Mouse (Mus musculus) lung, embryonic 14.5 days (tissue): ENCODE results near the gene Anxa1. TPM values are rescaled to one million over a fixed set of nuclear protein-coding genes. Genes with fewer than 3 reads are reported as not detected.

ENCODE experiments used
- ATAC-seq: fragments of 200-750 bp; cut with Nextera tagmentation; 2 replicates; pipeline ENCODE4 v1.8.0; 2017; ENCODE audit warnings: mild to moderate bottlenecking, moderate TSS enrichment, moderate library complexity; ENCODE audit not compliant: insufficient read depth
- DNase-seq: peaks from one replicate; pipeline ENCODE4 v3.0.0-alpha.2; 2015
- H3K27ac ChIP-seq: fragments of 300-500 bp; sonication (generic); 2 replicates; pipeline ENCODE4 v1.5.1; 2014; ENCODE audit warnings: low read depth, mild to moderate bottlenecking, moderate library complexity
- H3K27me3 ChIP-seq: fragments of 300-500 bp; sonication (generic); 2 replicates; pipeline ENCODE4 v1.6.1; 2014; ENCODE audit warnings: low read length, control low read depth; ENCODE audit not compliant: insufficient read depth
- H3K36me3 ChIP-seq: fragments of 300-500 bp; sonication (generic); 2 replicates; pipeline ENCODE4 v1.6.1; 2014; ENCODE audit warnings: control low read depth; ENCODE audit not compliant: insufficient read depth
- H3K4me1 ChIP-seq: fragments of 300-500 bp; sonication (generic); 2 replicates; pipeline ENCODE4 v1.6.1; 2014; ENCODE audit warnings: antibody characterized with exemption, control low read depth; ENCODE audit not compliant: insufficient read depth
- H3K4me2 ChIP-seq: fragments of 300-500 bp; sonication (generic); 2 replicates; pipeline ENCODE4 v1.6.1; 2014; ENCODE audit warnings: mild to moderate bottlenecking
- H3K4me3 ChIP-seq: fragments of 300-500 bp; sonication (generic); 2 replicates; pipeline ENCODE4 v1.5.1; 2014; ENCODE audit warnings: low read depth, low read length
- H3K9ac ChIP-seq: fragments of 300-500 bp; sonication (generic); 2 replicates; pipeline ENCODE4 v1.6.1; 2014
- H3K9me3 ChIP-seq: fragments of 300-500 bp; sonication (generic); 2 replicates; pipeline ENCODE4 v1.6.1; 2016; ENCODE audit warnings: low read depth, low read length, control low read depth
- CTCF ChIP-seq: IDR thresholded peaks from 2 replicates; pipeline ENCODE4 v1.5.1; 2016; ENCODE audit warnings: antibody characterized with exemption, low read depth
- WGBS: fragments of 180-500 bp; shearing (Covaris S2); extraction: QIAGEN DNeasy Blood & Tissue Kit; methylation state at CpG from one replicate; pipeline ENCODE4 v1.1.7; 2014; 5-methylcytosine and 5-hydroxymethylcytosine counted together
- polyA plus RNA-seq: library from polyadenylated mRNA; unstranded; fragments of >200 nt; fragmentation: Nextera tagmentation; extraction: Ambion mirVana; gene quantifications from 2 replicates; pipeline ENCODE4 v1.2.1, GENCODE M21; 2014

Gene Anxa1
- polyA plus RNA-seq, 1 experiment from 2014 or later: 91.5 TPM

DNA sequence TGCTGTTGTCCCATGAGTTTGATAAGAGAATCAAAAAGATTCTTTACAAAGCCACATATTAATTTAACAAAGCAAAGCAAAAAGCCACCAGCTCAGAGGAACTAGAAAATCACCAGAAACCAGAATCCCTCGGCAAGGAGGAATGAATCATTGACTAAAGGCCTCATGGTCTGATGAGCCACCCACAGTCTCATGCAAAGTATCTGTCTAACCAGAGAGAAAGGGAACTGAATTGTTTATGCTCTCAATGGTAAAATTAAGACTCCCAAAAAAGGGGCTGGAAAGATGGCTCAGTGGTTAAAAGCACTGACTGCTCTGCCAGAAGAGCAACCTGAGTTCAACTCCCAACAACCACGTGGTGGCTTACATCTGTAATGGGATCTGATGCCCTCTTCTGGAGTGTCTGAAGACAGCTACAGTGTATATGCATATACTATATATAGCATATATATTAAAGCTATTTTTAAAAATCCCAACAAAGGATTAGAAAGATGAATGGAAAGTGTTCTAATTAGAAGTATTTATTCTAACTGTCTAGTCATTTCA, 9.5 kb downstream of the Anxa1 start:
- no peak for TF ChIP-seq CTCF
- no peak overlapping the region for H3K9ac ChIP-seq
- no peak for ATAC-seq
- DNase-seq: no peak
- H3K4me3 ChIP-seq: no peak overlapping the region
- H3K27me3 ChIP-seq: no peaks in the 10 kb centered on the region
- no peak overlapping the region for H3K27ac ChIP-seq
- no peak overlapping the region for H3K4me2 ChIP-seq
- no peaks in the 10 kb centered on the region for H3K9me3 ChIP-seq
- H3K36me3 ChIP-seq: 0 out of 2 replicates have a peak, but pooled peaks cover 3% of the 10 kb centered on the region
- WGBS: 67% methylated on average over 2 of the region's 2 CpGs
- H3K4me1 ChIP-seq: no peaks in the 10 kb centered on the region

GRCm38 (mm10) chr19:20370175-20370574, 20.6 kb downstream of the Anxa1 start:
- Histone ChIP-seq H3K4me3 (no peak overlapping the region), H3K9me3 (no peaks in the 10 kb centered on the region), H3K4me1 (no peaks in the 10 kb centered on the region), H3K27me3 (no peaks in the 10 kb centered on the region), H3K9ac (no peak overlapping the region), H3K4me2 (no peak overlapping the region), H3K36me3 (no peaks in the 10 kb centered on the region), H3K27ac (no peak overlapping the region)
- DNase-seq (no peak), ATAC-seq (no peak)
- WGBS: 70% methylated on average over 2 of the region's 2 CpGs
- no peak for TF ChIP-seq CTCF

DNA sequence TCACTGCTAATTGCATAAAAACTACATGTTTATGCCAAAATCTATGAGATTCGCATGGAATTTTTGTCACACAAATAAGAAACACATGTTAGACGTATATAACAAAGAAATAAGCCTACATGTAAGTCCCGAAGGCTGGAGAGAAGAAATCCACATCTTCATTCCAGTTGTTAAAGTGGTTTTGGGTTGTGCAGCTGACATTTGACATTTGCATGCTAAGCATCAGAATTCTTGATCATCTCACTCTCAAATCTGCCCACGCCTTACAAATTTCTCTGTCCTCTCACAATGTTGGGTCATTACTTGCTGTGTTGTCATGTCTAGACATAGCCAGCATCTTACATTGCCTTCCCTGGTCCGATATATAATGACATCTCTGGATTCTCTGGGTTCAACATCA, 24.2 kb downstream of the Anxa1 start:
- H3K27me3 ChIP-seq: no peaks in the 10 kb centered on the region
- WGBS: 82% methylated on average over 5 of the region's 5 CpGs
- H3K9me3 ChIP-seq: no peaks in the 10 kb centered on the region
- H3K27ac ChIP-seq: no peak overlapping the region
- no peak for ATAC-seq
- no peaks in the 10 kb centered on the region for H3K36me3 ChIP-seq
- no peak overlapping the region for H3K4me3 ChIP-seq
- DNase-seq: no peak
- no peak for TF ChIP-seq CTCF
- H3K4me1 ChIP-seq: no peaks in the 10 kb centered on the region
- no peak overlapping the region for H3K4me2 ChIP-seq
- H3K9ac ChIP-seq: no peak overlapping the region

DNA sequence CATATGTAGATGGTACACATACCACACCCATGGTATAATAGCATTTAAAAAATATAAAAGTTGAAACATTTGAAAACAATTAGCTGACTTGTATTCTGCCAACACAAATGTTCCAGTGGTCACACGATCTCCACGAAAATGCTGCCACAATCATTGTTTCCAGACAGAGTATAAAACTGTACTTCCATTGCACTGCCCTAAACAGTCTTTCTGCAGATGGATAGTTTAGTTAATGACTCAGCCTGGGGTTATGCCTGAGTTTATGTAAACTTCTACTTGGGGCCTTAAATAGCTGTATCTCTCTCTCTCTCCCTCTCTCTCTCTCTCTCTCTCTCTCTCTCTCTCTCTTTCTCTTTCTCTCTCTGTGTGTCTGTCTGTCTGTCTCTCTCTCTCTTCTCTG, 24.7 kb downstream of the Anxa1 start:
- DNase-seq: peak; percentile 26
- Histone ChIP-seq H3K9ac (no peak overlapping the region), H3K4me3 (no peak overlapping the region), H3K36me3 (no peaks in the 10 kb centered on the region), H3K27ac (no peak overlapping the region), H3K9me3 (no peaks in the 10 kb centered on the region), H3K4me1 (no peaks in the 10 kb centered on the region), H3K4me2 (no peak overlapping the region), H3K27me3 (no peaks in the 10 kb centered on the region)
- no peak for TF ChIP-seq CTCF
- no peak for ATAC-seq
- 37% methylated on average over 2 of the region's 2 CpGs for WGBS

GRCm38 (mm10) chr19:20365364-20365763, 25.4 kb downstream of the Anxa1 start:
- H3K36me3 ChIP-seq: no peaks in the 10 kb centered on the region
- H3K4me3 ChIP-seq: no peak overlapping the region
- H3K4me2 ChIP-seq: no peak overlapping the region
- TF ChIP-seq CTCF: no peak
- DNase-seq (no peak), ATAC-seq (no peak; the same call in 1 of the 2 replicates)
- H3K9ac ChIP-seq: no peak overlapping the region
- no peaks in the 10 kb centered on the region for H3K9me3 ChIP-seq
- H3K27ac ChIP-seq: no peak overlapping the region
- H3K4me1 ChIP-seq: no peaks in the 10 kb centered on the region
- whole genome bisulfite sequencing: 84% methylated on average over 2 of the region's 2 CpGs
- no peaks in the 10 kb centered on the region for H3K27me3 ChIP-seq

DNA sequence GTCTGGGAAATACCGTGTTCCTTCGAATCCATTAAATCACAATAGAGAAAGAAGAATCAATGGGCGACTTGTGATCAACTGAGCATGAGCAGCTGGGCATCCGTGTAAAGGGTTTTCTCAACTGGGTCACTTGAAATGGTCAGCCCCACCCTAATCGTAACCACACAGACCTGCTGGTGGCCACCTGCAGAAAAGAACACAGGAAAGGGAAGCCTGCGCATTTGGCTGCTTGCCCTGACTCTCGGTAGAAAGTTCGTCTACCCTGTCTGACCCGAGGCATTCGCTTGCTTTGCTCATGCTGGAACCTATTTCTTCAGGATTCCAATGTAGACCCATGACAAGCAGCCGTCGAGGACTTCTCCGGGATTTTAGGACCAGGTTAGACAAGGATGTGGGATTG, 25.8 kb downstream of the Anxa1 start:
- WGBS: 85% methylated on average over 13 of the region's 13 CpGs
- TF ChIP-seq CTCF: no peak
- Histone ChIP-seq H3K9me3 (no peaks in the 10 kb centered on the region), H3K4me2 (no peak overlapping the region), H3K4me1 (no peaks in the 10 kb centered on the region), H3K36me3 (no peaks in the 10 kb centered on the region), H3K4me3 (no peak overlapping the region), H3K27me3 (no peaks in the 10 kb centered on the region), H3K27ac (no peak overlapping the region), H3K9ac (no peak overlapping the region)
- ATAC-seq (no peak), DNase-seq (no peak)

- no peaks in the 10 kb centered on the region for H3K36me3 ChIP-seq
- DNase-seq: peak; percentile 57
- WGBS: 67% methylated on average over 10 of the region's 10 CpGs
Observed at GRCm38 (mm10) chr19:20363221-20363620, 27.5 kb downstream of the Anxa1 start.

More at GRCm38 (mm10) chr19:20363221-20363620, 27.5 kb downstream of the Anxa1 start:
- Histone ChIP-seq H3K4me3 (no peak overlapping the region), H3K27me3 (no peaks in the 10 kb centered on the region), H3K27ac (no peak overlapping the region), H3K9ac (no peak overlapping the region), H3K4me1 (no peaks in the 10 kb centered on the region), H3K9me3 (no peaks in the 10 kb centered on the region), H3K4me2 (no peak overlapping the region)
- peak; percentile 62 for TF ChIP-seq CTCF
- ATAC-seq: no peak
